Mouse (Mus musculus): ENCODE measurements around the gene Lrrn4cl.

The Lrrn4cl gene

GRCm38 (mm10) chr19:8850402-8850901, at the start of gene Lrrn4cl:
Gene Lrrn4cl (plus strand): TSS chr19:8850768.
- in situ Hi-C loops (cut with MboI; ENCODE audit: low pct_unique_long_range_greater_than_20kb in 1 of 2, low sequenced_read_pairs in 2 of 2, unreplicated experiment in 1 of 2): loop anchor here (5.0 to 25.0 kb wide), 2 partner anchors 262 to 987 kb away; partner anchors contain the start of gene Scgb2a2 (in 1 of the 2)

- in situ Hi-C loops (cut with MboI; ENCODE audit: low pct_unique_long_range_greater_than_20kb in 1 of 2, low sequenced_read_pairs in 2 of 2, unreplicated experiment in 1 of 2): no loop called here
Observed at GRCm38 (mm10) chr19:8802130-8802821, 48.3 kb upstream of the Lrrn4cl start, which contains the start of gene Zbtb3. Gene Zbtb3 (plus strand): TSS chr19:8802555.

GRCm38 (mm10) chr19:8803204-8803780, 47.3 kb upstream of the Lrrn4cl start:
- in situ Hi-C loops (cut with MboI; ENCODE audit: low pct_unique_long_range_greater_than_20kb in 1 of 2, low sequenced_read_pairs in 2 of 2, unreplicated experiment in 1 of 2): no loop called here

GRCm38 (mm10) chr19:8803879-8804660, 46.5 kb upstream of the Lrrn4cl start:
- in situ Hi-C loops (cut with MboI; ENCODE audit: low pct_unique_long_range_greater_than_20kb in 1 of 2, low sequenced_read_pairs in 2 of 2, unreplicated experiment in 1 of 2): no loop called here

GRCm38 (mm10) chr19:8806810-8807209, 43.8 kb upstream of the Lrrn4cl start:
- in situ Hi-C loops (cut with MboI; ENCODE audit: low pct_unique_long_range_greater_than_20kb in 1 of 2, low sequenced_read_pairs in 2 of 2, unreplicated experiment in 1 of 2): no loop called here

- in situ Hi-C loops (cut with MboI; ENCODE audit: low pct_unique_long_range_greater_than_20kb in 1 of 2, low sequenced_read_pairs in 2 of 2, unreplicated experiment in 1 of 2): no loop called here
Observed at GRCm38 (mm10) chr19:8815812-8816211, 34.8 kb upstream of the Lrrn4cl start.

- in situ Hi-C loops (cut with MboI; ENCODE audit: low pct_unique_long_range_greater_than_20kb in 1 of 2, low sequenced_read_pairs in 2 of 2, unreplicated experiment in 1 of 2): no loop called here
Observed at GRCm38 (mm10) chr19:8817001-8817400, 33.6 kb upstream of the Lrrn4cl start.

- in situ Hi-C loops (cut with MboI; ENCODE audit: low pct_unique_long_range_greater_than_20kb in 1 of 2, low sequenced_read_pairs in 2 of 2, unreplicated experiment in 1 of 2): no loop called here
Observed at GRCm38 (mm10) chr19:8818301-8818798, 32.2 kb upstream of the Lrrn4cl start.

- in situ Hi-C loops (cut with MboI; ENCODE audit: low pct_unique_long_range_greater_than_20kb in 1 of 2, low sequenced_read_pairs in 2 of 2, unreplicated experiment in 1 of 2): no loop called here
Observed at GRCm38 (mm10) chr19:8818801-8819595, 31.6 kb upstream of the Lrrn4cl start, which contains the start of gene Ttc9c. Gene Ttc9c (minus strand): TSS chr19:8819333.

GRCm38 (mm10) chr19:8819596-8820423, 30.8 kb upstream of the Lrrn4cl start, which contains the start of gene Hnrnpul2:
Gene Hnrnpul2 (plus strand): TSS chr19:8820010.
- in situ Hi-C loops (cut with MboI; ENCODE audit: low pct_unique_long_range_greater_than_20kb in 1 of 2, low sequenced_read_pairs in 2 of 2, unreplicated experiment in 1 of 2): no loop called here

- in situ Hi-C loops (cut with MboI; ENCODE audit: low pct_unique_long_range_greater_than_20kb in 1 of 2, low sequenced_read_pairs in 2 of 2, unreplicated experiment in 1 of 2): no loop called here
Observed at GRCm38 (mm10) chr19:8820424-8820956, 30.1 kb upstream of the Lrrn4cl start.

- in situ Hi-C loops (cut with MboI; ENCODE audit: low pct_unique_long_range_greater_than_20kb in 1 of 2, low sequenced_read_pairs in 2 of 2, unreplicated experiment in 1 of 2): no loop called here
Observed at GRCm38 (mm10) chr19:8821146-8821545, 29.4 kb upstream of the Lrrn4cl start.

GRCm38 (mm10) chr19:8822696-8823095, 27.9 kb upstream of the Lrrn4cl start:
- in situ Hi-C loops (cut with MboI; ENCODE audit: low pct_unique_long_range_greater_than_20kb in 1 of 2, low sequenced_read_pairs in 2 of 2, unreplicated experiment in 1 of 2): no loop called here

GRCm38 (mm10) chr19:8829660-8830059, 20.9 kb upstream of the Lrrn4cl start, which contains the start of gene AC129217.1:
Gene AC129217.1 (plus strand): TSS chr19:8829773.
- in situ Hi-C loops (cut with MboI; ENCODE audit: low pct_unique_long_range_greater_than_20kb in 1 of 2, low sequenced_read_pairs in 2 of 2, unreplicated experiment in 1 of 2): no loop called here

GRCm38 (mm10) chr19:8830664-8831063, 19.9 kb upstream of the Lrrn4cl start:
- in situ Hi-C loops (cut with MboI; ENCODE audit: low pct_unique_long_range_greater_than_20kb in 1 of 2, low sequenced_read_pairs in 2 of 2, unreplicated experiment in 1 of 2): no loop called here

GRCm38 (mm10) chr19:8831262-8831661, 19.3 kb upstream of the Lrrn4cl start:
- in situ Hi-C loops (cut with MboI; ENCODE audit: low pct_unique_long_range_greater_than_20kb in 1 of 2, low sequenced_read_pairs in 2 of 2, unreplicated experiment in 1 of 2): no loop called here

- in situ Hi-C loops (cut with MboI; ENCODE audit: low pct_unique_long_range_greater_than_20kb in 1 of 2, low sequenced_read_pairs in 2 of 2, unreplicated experiment in 1 of 2): no loop called here
Observed at GRCm38 (mm10) chr19:8832971-8833370, 17.6 kb upstream of the Lrrn4cl start.

Data from mouse embryonic stem cell (cell line).